Mouse (Mus musculus): ENCODE data around the gene Arf1.
A peak's percentile ranks its signal among the peaks of the same experiment; 100 is the strongest.

The Arf1 gene

DNA sequence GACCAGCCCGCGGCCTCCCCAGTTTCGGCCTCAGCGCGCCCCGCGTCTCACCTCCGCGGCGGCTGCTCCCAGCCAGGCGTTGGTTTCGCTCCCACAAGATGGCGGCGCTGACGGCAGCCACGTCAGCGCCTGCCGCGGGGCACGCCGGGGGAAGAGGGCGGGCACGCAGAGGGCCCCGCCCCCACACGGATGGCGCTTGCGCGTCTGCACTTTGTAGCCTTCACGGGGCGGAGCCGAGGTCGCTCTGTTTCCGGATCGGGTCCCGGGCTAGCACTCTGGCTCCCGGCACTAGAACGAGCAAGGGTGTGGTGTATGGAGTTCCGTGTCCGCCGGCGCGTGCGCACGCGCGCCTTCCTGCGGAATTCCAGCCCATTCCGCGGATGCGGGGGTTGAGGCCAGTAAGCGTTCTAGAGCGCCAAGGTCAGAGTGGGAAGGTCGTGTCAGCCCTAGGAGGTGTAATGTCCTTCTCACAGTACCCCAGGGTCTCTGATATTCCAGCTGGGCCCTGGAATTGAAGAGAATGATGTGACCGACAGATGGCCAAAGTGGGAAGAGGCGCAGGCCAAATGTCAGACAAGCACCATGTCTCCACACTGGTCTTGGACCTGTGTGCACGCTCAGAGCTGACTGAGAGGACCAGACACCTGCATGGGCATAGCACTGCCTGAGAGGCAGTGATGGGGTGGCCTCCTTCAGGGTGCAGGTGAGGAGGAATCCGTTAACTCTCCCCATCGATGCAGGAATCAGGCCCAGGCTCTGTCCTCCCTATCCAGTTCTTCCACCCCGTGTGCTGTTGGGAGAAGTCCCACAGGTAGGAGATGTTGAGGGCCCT, at the start of gene Arf1:
Arf1 (minus strand) TSS at position 149 of the 832 bp plus-strand sequence.
- DNase-seq: peak; percentile 97

- no peak for DNase-seq
These were observed 48.8 kb upstream of the Arf1 start for GRCm38 (mm10) chr11:59276877-59277276.

- peak; percentile 55 for DNase-seq
These were observed 46.1 kb upstream of the Arf1 start for GRCm38 (mm10) chr11:59274184-59274583.

- DNase-seq: no peak
These were observed 38.7 kb upstream of the Arf1 start for GRCm38 (mm10) chr11:59266727-59267126.

DNA sequence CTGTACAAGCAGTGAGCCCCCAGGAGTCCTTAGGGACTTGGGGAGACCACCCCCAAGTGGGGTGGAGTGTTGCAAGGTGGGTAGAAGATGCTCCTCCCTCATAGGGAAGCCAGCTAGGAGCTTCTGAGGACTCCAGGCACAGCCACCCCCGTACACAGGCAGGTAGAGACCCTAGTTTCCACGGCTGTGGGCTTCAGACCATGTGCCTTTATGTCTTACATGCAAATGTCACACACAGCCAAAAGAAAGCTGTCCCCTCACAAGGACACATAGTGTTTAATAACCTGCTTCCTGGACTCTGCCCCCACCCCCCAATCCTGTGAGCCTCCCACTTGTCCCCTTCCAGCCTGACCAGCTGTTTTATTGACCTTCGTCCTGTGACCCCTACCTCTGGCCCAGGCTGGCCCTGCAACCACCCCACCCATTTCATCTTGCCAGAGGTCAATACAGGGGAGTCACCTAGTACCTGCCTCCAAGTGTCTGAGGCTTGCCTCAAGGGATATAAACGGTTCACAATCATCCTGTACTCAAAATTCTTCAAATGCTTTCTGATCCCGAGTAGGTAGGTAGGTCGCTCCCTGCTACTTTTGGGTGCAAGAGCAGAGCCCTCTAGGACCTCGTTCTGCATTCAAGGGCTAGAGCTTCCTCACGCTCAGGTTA, 37.2 kb upstream of the Arf1 start:
- no peak for DNase-seq

- no peak for DNase-seq
These were observed 36.5 kb upstream of the Arf1 start for GRCm38 (mm10) chr11:59264593-59264992.

DNA sequence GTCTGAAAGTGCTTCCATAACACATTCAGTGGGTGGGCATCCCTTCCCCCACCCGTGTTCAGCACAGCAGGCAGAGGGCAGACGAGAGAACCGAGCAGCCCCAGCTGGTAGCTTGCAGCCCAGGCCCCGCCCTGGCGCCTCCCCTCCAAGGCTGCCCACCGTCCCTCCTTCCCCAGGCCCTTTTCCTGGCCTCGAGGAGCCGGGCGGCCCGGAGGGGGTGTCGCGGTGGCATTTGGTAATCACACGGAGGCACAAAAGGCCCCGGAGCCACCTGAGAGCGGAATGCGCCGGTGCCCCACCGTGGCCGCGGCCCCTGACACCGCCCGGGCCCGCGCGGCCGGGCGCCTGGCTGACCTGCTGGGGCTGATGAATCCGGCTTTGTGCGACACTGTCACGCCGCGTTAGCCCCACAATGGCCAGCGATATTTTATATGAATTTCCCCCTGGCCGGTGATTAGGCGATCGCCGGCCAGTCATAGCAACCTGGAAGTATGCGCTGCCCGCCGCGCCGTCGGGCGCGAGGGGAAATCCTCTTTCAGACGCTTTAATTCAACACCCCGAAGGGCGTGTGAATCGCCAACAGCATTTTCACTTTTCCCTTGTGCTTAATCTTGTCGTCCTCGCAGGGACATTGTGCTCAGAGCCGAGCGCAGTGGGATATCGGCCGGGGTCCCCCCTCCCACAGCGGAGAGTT, 35.9 kb upstream of the Arf1 start:
- peak; percentile 73 for DNase-seq

DNA sequence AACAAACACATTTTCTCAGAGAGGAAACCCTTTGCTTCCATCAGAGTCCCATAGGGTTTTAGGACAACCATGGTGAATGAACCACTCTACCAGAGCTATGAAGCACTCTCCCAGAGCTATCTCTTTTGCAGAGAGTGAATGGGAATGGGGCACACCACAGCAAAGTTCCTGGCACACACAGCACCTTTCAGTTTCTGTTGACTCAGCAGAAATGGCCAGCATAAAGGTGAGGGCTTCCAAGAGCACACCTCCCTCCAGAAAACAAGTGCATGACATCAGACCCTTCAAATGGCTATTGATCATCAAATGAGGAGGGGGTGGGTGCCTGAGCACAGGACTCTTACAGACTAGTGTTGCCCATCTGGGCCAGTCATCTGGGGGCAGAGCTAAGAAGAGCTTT, 34.2 kb upstream of the Arf1 start:
- DNase-seq: no peak

- DNase-seq: peak; percentile 79
These were observed 32.8 kb upstream of the Arf1 start for GRCm38 (mm10) chr11:59260706-59261493.

DNA sequence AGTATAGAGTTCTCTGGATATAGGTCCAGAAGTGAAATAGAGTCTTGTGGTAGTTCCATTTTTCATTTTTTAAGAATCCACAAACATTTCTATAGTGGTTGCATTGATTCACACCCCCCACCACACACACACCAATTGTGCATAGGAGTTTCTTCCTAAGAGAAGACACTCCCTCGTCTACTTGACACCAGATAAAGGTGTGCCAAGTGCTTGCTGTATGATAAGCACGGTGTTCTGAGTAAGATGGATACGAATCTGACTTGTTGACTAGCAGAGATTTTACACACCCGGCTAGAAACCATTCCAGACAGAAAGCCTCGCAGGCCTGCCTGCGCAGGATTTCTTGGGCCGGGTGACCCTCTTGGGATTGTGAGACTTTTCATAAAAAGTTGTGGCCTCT, 31.6 kb upstream of the Arf1 start:
- no peak for DNase-seq

DNA sequence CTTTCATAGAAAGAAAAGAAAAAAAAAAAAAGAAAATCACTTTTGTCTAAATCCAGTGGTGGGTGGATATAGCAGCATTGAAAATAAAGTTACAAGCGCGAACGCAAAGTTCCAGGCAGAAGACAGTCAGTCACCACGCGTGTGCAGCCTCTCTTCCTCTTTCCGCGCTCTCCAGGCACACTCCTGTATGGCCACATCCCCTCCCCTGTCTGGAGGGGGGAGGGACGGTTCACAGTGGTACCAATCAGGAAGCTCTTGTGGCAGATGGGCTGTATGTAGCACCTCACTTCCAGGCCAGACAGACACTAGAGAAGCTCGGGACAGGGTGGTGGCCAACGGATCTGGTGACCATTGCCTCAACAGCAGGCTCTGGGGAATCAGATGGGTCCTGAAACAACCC, 20.0 kb upstream of the Arf1 start:
- DNase-seq: no peak

DNA sequence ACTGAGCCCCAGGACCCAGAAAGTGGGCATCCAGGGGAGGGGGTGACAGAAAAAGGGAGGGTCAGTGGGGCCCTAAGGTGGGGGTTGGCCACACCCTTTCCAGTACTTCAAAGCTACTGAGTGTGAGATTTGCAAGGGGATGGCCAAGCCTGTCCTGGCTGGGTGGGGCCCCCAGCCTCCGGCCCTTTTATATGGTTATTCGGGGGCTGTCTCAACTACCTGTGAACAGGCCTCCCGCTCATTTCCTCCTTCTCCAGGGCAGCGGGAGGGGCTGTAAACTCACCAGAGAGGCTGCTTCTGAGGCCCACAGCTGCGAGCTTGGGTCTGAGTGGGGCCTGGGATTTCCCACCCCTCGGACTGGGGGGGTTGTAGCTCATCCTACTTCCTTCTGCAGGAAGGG, 15.8 kb upstream of the Arf1 start:
- DNase-seq: no peak

- DNase-seq: no peak
These were observed 13.8 kb upstream of the Arf1 start for GRCm38 (mm10) chr11:59241841-59242240.

- no peak for DNase-seq
These were observed 11.7 kb upstream of the Arf1 start for GRCm38 (mm10) chr11:59239796-59240195.

DNA sequence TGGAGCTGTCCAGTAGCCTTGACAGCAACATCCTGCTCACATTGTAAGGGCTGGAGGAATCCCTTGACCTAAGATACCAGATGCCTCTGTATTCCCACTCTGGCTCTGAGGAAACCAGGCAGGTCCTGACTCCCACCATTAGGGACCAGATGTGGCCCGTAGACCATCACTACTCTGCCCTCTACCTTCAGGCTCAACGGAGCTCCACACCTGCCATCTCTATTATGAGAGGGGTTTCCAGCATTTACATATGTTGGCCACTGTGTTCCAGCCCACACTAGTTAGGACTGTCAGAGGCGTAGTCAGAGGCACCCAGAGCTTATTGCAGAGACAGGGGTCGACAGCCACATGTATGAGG, 11.3 kb upstream of the Arf1 start:
- DNase-seq: no peak

DNA sequence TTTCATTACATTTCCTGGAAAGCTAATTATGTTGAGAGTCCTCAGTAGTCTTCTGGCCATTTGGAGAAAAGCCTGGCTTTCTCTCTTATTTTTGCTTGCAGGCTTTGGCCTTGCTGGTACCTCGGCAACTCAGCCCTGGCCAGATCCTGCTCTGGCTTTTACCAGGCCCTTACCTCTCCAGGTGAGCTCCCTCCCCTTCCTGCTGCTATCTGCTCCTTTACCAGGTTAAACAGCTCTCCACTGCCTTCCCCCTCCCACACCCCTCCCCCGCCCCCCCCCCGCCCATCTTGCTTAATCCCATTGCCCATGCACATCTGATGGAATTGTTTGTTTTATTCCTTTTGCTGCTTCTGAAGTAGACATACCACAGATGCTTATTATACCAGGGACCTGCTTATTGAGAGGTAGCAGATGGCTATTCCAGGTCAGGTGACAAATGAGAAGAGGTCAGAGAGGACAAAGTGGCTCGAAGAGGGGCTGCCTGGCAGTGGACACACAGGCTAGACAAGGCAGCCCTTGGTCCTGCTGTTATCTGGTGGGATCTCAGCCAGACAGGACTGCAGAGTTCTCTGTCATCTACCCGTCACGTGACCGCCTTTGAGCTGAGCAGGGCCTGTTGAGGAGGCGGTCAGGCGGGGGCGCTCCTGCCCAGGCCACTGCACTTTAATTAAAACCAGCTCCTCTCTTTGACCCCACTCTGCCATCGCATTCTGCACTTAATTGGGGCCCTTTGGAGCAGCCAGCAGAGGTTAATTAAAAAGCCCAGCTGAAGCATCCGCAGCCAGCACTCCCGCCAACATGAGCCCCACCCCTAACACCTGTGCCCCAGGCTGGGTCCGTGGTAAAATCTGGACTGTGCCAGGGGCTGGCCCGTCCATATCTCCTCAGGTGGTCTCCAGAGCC, 10.7 kb upstream of the Arf1 start:
- DNase-seq: peak; percentile 95

DNA sequence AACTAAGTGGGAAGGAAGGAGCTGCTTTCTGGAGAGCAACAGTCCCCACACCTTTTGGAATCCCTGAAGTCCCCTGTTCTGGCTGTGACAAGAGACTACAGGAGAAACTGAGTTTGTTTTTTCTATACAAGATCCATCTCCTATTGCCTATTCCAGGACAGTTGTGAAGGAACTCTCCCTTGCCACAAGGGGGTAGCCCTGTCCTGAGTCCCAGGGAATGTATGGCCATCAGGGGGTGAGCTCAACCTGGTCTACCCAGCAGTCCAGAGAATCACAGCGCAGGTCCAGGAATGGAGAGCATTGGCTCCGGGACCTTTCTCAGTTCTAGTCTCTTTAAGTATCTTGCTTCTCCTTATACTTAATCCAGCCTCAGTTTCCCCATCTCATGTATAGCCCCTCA, 4.7 kb upstream of the Arf1 start:
- DNase-seq: no peak

DNA sequence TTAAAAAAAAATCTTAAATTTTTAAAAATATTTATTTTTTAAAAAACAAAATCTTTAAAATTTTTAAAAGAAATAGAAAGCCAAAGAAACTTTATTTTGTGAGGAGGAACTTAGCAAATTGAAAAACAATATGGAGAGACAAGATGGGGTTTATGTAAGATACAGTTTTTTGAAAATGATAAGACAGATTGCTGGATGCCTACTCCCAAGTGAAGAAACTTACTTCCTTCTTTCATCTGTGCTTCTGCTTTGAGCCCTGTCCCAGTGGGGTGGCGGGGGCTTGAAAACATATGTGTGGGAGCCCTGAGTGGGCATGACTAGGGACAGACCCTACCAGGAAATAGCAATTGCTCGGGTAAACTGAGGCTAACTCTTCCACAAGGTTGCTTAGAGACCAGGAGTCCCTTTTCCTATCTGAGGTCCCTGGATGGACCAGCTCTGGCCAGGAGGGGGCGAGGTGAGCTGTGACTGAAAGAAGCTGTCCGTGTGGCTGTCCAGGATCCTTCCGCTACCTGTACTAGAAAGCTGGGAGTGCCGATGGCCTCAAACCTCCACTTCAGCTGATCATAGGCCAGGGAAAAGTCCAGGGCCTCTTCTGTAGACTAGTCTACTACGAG, 2.2 kb upstream of the Arf1 start:
- DNase-seq: peak; percentile 90

DNA sequence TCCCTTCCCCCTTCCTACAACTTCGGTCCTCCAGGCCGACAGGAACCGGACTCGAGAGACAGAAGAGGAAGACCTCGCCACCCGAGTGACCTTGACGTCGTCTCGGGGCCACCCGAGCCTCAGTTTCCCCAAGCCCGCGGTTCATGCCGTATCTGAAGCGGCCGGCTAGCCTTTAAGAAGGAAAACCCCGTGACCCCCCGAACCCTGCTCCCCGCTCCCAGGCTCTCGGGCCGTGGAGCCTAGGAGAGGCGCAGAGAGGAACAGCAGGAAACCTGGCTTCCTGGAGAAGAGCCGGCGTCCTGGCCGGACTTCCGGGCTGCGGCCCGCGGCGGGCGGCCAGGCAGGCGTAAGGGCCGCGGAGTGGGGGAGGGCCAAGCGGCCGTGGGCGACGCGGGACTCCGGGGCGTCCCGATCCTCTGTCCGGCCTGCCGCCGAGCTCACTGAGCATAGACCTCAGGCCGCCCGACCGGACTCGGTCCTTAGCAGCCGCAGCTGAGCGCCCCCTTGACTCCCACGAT, 407 bp downstream of the Arf1 start:
- peak; percentile 67 for DNase-seq

- peak; percentile 60 for DNase-seq
These were observed 1.1 kb downstream of the Arf1 start for GRCm38 (mm10) chr11:59226787-59227603.
